ENCODE assay signal across 8 mouse cellular contexts in genomic region chr6:51508750-51509648, GRCm38 (mm10). TPM values are rescaled to one million over a fixed set of nuclear protein-coding genes. Genes with fewer than 3 reads are reported as not detected.
DNase-seq lines count a peak whose midpoint lies in the region; ATAC-seq lines count a peak whose summit lies in the region.

No protein-coding gene starts in this region.

- DNase-seq in adrenal gland, adult (ENCODE audit: inconsistent age in 2 of 2, low spot score in 1 of 2), result peak; percentile 72 to 88
- DNase-seq in gastrocnemius, postnatal 14 days, result peak; percentile 73
- DNase-seq in left cerebral cortex, postnatal 14 days (ENCODE audit: low spot score in 2 of 2), result peak; percentile 78 to 82
- peak; percentile 55 for DNase-seq in right cerebral cortex, postnatal 25 days
- DNase-seq in yolk sac, embryonic 10.5 days (ENCODE audit: low spot score), result peak; percentile 74

- ATAC-seq in common myeloid progenitor, adult 5-6 weeks (replicated peaks; ENCODE audit: low read depth, poor library complexity, severe bottlenecking), result peak; percentile 93
- peak; percentile 94 for ATAC-seq in inflammation-experienced regulatory T-cells, adult 6 months
- peak; percentile 87 for ATAC-seq in megakaryocyte-erythroid progenitor cell, adult 5-6 weeks (replicated peaks; ENCODE audit: low FRiP score, low TSS enrichment, poor library complexity, severe bottlenecking)

- intact Hi-C loops in gastrocnemius, postnatal 14 days (cut with DNase I; ENCODE audit: low total_unique reads), result no loop called here
- intact Hi-C loops in left cerebral cortex, postnatal 14 days (cut with DNase I), result no loop called here

RNA-seq across cellular contexts. Expression of gene Snx10, which starts 14.7 kb away (rescaled TPM):
- 74.8 and 89.6 TPM in 2 replicates for total RNA-seq in common myeloid progenitor, adult 5-6 weeks (2017)
- 1 to 10 TPM; 5.2 to 5.3 TPM for total RNA-seq in gastrocnemius, postnatal 14 days (2021)
- polyA plus RNA-seq in inflammation-experienced regulatory T-cells, adult 6 months (2017; shearing (Covaris generic)), result 10 to 100 TPM; 26.4 to 55.3 (median 36.4) TPM
- total RNA-seq in left cerebral cortex, postnatal 14 days (2021), result 100 to 1,000 TPM; 114 to 116 TPM
- total RNA-seq in megakaryocyte-erythroid progenitor cell, adult 5-6 weeks (2014; fragmentation: Nextera tagmentation), result 17.0 and 36.2 TPM in 2 replicates
- total RNA-seq in megakaryocyte-erythroid progenitor cell, adult 5-6 weeks (2017), result 16.2 and 55.9 TPM in 2 replicates

RNA-seq across cellular contexts. Expression of gene Cbx3, which starts 38.8 kb away (rescaled TPM):
- total RNA-seq in common myeloid progenitor, adult 5-6 weeks (2017), result 503 and 530 TPM in 2 replicates
- total RNA-seq in gastrocnemius, postnatal 14 days (2021), result 10 to 100 TPM; 48.2 to 55.3 TPM
- polyA plus RNA-seq in inflammation-experienced regulatory T-cells, adult 6 months (2017; shearing (Covaris generic)), result 100 to 1,000 TPM; 598 to 900 (median 693) TPM
- total RNA-seq in left cerebral cortex, postnatal 14 days (2021), result 100 to 1,000 TPM; 143 to 159 TPM
- total RNA-seq in megakaryocyte-erythroid progenitor cell, adult 5-6 weeks (2014; fragmentation: Nextera tagmentation), result 292 and 301 TPM in 2 replicates
- total RNA-seq in megakaryocyte-erythroid progenitor cell, adult 5-6 weeks (2017), result 423 and 530 TPM in 2 replicates

RNA-seq across cellular contexts. Expression of gene Hnrnpa2b1, which starts 39.3 kb away (rescaled TPM):
- total RNA-seq in common myeloid progenitor, adult 5-6 weeks (2017), result 1,806 and 1,849 TPM in 2 replicates
- 100 to 1,000 TPM; 255 to 265 TPM for total RNA-seq in gastrocnemius, postnatal 14 days (2021)
- 1,000 to 10,000 TPM; 1,055 to 1,311 (median 1,271) TPM for polyA plus RNA-seq in inflammation-experienced regulatory T-cells, adult 6 months (2017; shearing (Covaris generic))
- 100 to 1,000 TPM; 446 to 458 TPM for total RNA-seq in left cerebral cortex, postnatal 14 days (2021)
- 1,156 and 1,577 TPM in 2 replicates for total RNA-seq in megakaryocyte-erythroid progenitor cell, adult 5-6 weeks (2014; fragmentation: Nextera tagmentation)
- 1,688 and 2,170 TPM in 2 replicates for total RNA-seq in megakaryocyte-erythroid progenitor cell, adult 5-6 weeks (2017)

Comparison
In these comparisons a context has a peak if more than half of its experiments do, and no peak if none do; other contexts are left out.
1. Peak in every context shown above with its lines: DNase-seq and ATAC-seq.